Mouse (Mus musculus) adrenal gland (tissue): Measurements from ENCODE around the gene Gm49450.
"Not testable (repeated sequence)": the region's sequence is repeated elsewhere in the genome, so short reads cannot be mapped to it uniquely, and the experiment has no call there.

ENCODE experiments used
- intact Hi-C: fragments of 180-260 bp; cut with DNase I; formaldehyde crosslinking; loops from one replicate; pipeline ENCODE4 v1.15.1; 2025

Gene Gm49450

GRCm38 (mm10) chr15:98930017-98930734 is 23.2 kb downstream of the Gm49450 start:
- intact Hi-C loops = no loop called here

- intact Hi-C loops = loop anchor here (2.0 to 10.0 kb wide), 2 partner anchors 36 to 54 kb away; partner anchors contain the start of gene Kmt2d
These were observed 24.6 kb downstream of the Gm49450 start for GRCm38 (mm10) chr15:98928598-98929240.

DNA sequence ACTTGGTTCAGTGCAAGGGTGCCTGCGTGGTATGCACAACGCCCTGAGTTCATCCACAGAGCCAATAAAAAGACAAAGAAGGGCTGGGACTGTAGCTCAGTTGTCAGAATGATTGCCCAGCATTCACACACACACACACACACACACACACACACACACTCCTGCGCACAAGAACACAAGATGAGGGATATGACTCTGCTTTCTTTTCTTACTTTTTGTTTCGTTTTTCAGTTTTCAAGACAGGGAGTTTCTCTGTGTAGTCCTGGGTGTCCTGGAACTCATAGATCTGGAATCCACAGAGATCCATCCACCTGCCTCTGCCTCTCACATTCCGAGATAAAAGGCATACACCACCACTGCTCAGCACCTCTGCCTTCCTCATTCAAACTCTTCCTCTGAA is 25.8 kb downstream of the Gm49450 start:
- intact Hi-C loops = loop anchor here (10.0 kb wide), 1 partner anchor 53 kb away; the partner anchor contains the start of gene Kmt2d

GRCm38 (mm10) chr15:98924682-98925081 is 28.7 kb downstream of the Gm49450 start:
- intact Hi-C loops = loop anchor here (10.0 kb wide), 1 partner anchor 50 kb away; the partner anchor contains the start of gene Kmt2d

DNA sequence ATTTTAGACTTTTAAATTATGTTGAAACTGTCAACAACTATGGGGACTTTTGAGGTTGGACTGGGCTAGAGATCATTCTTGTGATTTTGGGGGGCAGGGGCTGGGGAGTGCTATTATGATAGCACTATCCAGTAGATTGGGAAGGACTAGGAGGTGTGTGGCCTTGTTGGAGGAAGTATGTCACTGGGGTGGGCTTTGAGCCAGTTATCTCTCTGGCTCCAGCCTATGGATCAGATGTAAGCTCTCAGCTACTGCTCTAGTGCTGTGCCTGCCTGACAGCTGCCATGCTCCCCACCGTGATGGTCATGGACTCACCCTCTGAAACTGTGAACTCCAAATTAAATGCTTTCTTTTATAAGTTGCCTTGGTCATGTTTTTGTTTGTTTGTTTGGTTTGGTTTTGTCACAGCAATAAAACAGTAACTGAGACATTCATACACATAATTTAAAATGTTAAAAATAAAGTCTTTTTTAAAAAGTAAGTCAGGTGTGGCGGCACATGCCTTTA is 30.3 kb downstream of the Gm49450 start:
- intact Hi-C loops = loop anchor here (10.0 kb wide), 1 partner anchor 48 kb away; the partner anchor contains the start of gene Kmt2d

- intact Hi-C loops = loop anchor here (10.0 kb wide), 1 partner anchor 48 kb away; the partner anchor contains the start of gene Kmt2d
These were observed 30.8 kb downstream of the Gm49450 start for GRCm38 (mm10) chr15:98922581-98922980.

- intact Hi-C loops = loop anchor here (10.0 kb wide), 1 partner anchor 47 kb away; the partner anchor contains the start of gene Kmt2d
These were observed 31.8 kb downstream of the Gm49450 start for GRCm38 (mm10) chr15:98921510-98921909.

DNA sequence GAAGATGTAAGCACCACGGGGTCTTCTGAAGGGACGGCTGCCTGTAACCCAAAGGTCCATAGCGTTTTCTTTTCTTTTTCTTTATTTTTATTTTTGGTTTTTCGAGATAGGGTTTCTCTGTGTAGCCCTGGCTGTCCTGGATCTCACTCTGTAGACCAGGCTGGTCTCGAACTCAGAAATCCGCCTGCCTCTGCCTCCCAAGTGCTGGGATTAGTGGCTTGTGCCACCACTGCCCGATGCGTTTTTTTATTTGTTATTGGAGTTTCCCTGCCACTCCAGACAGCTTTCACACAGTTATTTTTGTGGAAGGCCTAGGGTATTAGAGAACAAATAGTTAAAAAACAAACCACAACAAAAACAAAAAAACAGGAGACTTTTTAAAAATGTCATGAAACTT is 34.9 kb downstream of the Gm49450 start:
- intact Hi-C loops = not testable (repeated sequence)

- intact Hi-C loops = no loop called here
These were observed 35.5 kb downstream of the Gm49450 start, which contains the start of gene Lmbr1l for GRCm38 (mm10) chr15:98917538-98918498. Lmbr1l (minus strand) TSS chr15:98918231.

GRCm38 (mm10) chr15:98917091-98917490 is 36.3 kb downstream of the Gm49450 start:
- intact Hi-C loops = no loop called here

- intact Hi-C loops = no loop called here
These were observed 37.3 kb downstream of the Gm49450 start for GRCm38 (mm10) chr15:98916016-98916415.

GRCm38 (mm10) chr15:98914903-98915302 is 38.4 kb downstream of the Gm49450 start:
- intact Hi-C loops = no loop called here

GRCm38 (mm10) chr15:98904692-98905091 is 48.7 kb downstream of the Gm49450 start:
- intact Hi-C loops = no loop called here

GRCm38 (mm10) chr15:98902600-98902999 is 50.8 kb downstream of the Gm49450 start:
- intact Hi-C loops = no loop called here

- intact Hi-C loops = no loop called here
These were observed 51.8 kb downstream of the Gm49450 start for GRCm38 (mm10) chr15:98901530-98901929.

GRCm38 (mm10) chr15:98897928-98898800 is 55.2 kb downstream of the Gm49450 start, which contains the start of gene Dhh:
Dhh (minus strand) TSS chr15:98898540.
- intact Hi-C loops = no loop called here

DNA sequence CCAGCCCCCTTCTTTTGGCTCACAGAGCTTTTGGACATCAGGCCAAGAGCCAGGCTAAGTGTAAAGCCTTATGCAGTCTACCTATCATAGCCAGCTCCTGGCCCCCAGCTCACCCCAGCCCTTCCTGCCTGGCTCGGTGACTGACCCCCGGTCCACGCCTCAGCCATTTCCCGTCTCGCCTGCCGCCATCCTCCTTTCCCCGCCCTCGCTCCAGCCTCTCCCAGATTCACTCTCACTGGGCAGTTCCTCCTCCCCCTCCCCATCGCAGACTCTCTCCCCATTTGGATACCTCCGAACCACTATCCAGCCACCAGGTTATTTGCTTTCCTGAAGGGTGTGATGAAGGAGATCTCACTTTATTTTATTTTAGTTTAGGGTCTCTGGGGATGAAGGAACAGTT is 55.9 kb downstream of the Gm49450 start:
- intact Hi-C loops = no loop called here

- intact Hi-C loops = no loop called here
These were observed 57.4 kb downstream of the Gm49450 start for GRCm38 (mm10) chr15:98895635-98896589.
